Mouse (Mus musculus) ES-Bruce4 (cell line): ENCODE results near the gene Chrna5.

Experiments
- CTCF ChIP-seq: IDR thresholded peaks from one replicate; pipeline ENCODE4 v1.8.1; 2011; ENCODE audit warnings: low read depth, low read length
- POLR2A ChIP-seq: IDR thresholded peaks from one replicate; pipeline ENCODE4 v1.8.1; 2011; ENCODE audit warnings: low read length; ENCODE audit not compliant: insufficient read depth

DNA sequence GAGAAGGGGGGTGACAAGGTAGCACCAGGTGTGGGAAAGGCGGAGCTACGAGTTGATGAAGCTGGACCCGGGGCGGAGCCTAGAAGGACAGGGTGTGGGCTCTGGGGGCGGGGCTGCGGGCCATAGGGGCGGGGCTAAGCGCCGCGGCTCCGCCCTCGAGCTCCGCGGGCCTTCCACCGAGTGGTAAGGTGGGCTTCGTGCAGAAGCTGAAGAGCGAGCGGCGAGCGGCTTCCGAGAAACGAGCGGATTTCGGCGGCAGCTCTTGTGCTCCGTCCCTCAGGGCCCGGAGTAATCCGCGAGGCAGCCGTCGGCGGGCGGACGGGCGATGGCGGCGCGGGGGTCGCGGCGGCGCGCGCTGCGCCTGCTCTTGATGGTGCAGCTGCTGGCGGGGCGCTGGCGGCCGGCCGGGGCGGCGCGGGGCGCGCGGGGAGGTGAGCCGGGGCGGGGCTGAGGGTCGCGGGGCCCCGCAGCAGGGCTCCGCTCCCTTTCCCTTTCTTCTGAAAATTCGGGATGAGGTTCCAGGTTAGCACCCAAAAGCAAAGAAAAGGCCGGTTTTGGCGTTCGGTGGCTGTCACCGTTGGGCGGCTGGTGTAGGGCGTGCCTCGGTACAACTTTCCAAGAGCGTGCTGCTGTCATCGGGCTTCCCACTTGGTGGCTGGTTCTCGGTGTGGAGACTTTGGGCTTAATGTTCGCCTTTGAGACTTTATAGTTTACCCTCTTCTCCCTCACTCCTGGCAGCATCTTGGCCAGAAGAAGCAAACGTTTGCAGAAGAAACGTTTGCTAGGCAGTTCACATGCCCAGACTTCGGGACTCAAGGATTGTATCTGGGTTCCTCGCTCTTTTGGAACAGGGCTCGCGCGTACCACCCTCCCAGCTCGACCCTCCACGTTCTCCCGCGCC is 861 bp downstream of the Chrna5 start:
- TF ChIP-seq CTCF: no peak
- TF ChIP-seq POLR2A: no peak
